Mouse (Mus musculus) thymus, adult 2 months (tissue): ENCODE results near the gene Ccl3.

Source experiments
- CTCF ChIP-seq: fragments of 200-500 bp; IDR thresholded peaks from 2 replicates; pipeline ENCODE4 v1.5.1; 2012; ENCODE audit warnings: mild to moderate bottlenecking, control low read depth, low read length, moderate library complexity, borderline replicate concordance; ENCODE audit not compliant: control insufficient read depth, poor library complexity, insufficient read depth; ENCODE audit errors: extremely low read depth
- POLR2A ChIP-seq: fragments of 200-500 bp; IDR thresholded peaks from 2 replicates; pipeline ENCODE4 v1.6.1; 2012; ENCODE audit warnings: mild to moderate bottlenecking, low read length, control low read depth, moderate library complexity; ENCODE audit not compliant: control insufficient read depth, poor library complexity, insufficient read depth; ENCODE audit errors: extremely low read depth

- TF ChIP-seq POLR2A = no peak
- TF ChIP-seq CTCF = no peak
These were observed 44.5 kb downstream of the Ccl3 start for GRCm38 (mm10) chr11:83604698-83605097.
